Mouse (Mus musculus): ENCODE measurements at regions not wholly inside any gene's neighbourhood (a gene's known extent, or its start where the extent isn't known, plus 50 kb on each side); places are given as distances from the start of the nearest gene placed in this dataset.
A peak's percentile ranks its signal among the peaks of the same experiment; 100 is the strongest.

DNA sequence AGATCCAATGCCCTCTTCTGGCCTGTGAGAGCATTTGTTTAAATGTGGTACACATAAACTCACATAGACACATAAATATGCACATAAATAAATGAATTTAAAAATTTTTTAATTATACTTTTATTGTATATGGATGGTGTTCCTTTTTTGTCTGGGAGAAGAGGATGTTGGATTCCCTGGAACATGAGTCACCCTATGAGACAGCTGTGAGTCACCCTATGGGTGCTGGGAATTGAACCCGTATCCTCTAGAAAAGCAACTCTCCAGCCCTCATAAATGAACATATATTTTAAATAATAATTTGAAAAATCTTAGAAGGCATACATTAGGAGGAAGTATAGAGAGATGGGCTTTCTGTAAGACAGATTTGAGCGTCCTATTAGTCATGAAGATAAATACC is 76.1 kb upstream of the Dynlt3 start:
- DNase-seq (ENCODE audit: low spot score in 2 of 2): no peak

DNA sequence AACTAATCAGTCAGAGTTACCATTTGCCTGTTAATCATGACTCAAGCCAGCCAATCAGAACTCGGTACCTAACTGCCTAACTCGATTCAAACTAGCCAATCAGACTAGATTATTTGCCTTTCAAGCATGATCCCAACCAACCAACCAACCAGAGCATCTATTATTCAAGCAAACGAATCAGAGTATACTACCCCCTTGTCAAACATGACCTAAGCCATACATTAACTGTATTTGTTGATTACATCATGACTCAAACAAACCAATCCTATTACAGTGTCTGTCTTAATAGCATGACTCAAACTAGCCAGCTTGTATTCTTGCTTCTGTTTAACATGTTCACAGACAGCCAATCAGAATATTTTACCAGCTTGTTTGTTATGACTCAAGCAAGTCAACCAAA is 79.7 kb upstream of the Dynlt3 start:
- no peak for DNase-seq (ENCODE audit: low spot score in 2 of 2)

DNA sequence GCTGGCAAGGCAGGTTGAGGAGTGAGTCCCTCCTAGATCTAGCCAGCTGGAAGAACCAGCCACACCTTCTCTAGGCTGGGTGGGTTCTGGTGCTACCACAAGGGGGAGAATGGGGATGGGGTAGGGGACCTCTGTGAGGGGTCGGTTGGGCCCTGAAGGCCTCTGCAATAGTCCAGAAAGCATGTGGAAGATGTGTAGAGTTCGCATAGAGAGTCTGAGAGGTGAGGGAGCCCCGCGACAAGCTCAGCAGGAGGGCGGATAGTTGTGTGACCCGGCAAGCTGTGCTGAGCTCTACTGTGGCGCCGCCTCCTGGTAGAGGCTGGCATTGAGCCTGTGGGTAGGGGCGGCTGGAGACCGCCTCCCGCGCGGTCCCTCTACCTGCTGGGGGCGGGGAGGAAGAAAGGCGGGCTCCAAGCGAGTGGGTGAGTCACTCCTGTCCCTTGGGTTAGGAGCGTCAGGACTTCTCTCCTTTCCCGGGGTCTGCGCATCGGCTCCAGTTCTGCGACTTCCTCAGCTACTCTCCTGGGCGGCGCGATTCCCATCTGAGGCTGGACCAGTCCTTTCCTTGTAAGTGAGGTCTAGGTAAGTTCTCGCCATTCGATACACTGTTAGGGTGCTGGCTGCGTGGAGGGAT is 84.6 kb upstream of the Dynlt3 start:
- DNase-seq (ENCODE audit: low spot score in 2 of 2): peak; percentile 25 to 37

DNA sequence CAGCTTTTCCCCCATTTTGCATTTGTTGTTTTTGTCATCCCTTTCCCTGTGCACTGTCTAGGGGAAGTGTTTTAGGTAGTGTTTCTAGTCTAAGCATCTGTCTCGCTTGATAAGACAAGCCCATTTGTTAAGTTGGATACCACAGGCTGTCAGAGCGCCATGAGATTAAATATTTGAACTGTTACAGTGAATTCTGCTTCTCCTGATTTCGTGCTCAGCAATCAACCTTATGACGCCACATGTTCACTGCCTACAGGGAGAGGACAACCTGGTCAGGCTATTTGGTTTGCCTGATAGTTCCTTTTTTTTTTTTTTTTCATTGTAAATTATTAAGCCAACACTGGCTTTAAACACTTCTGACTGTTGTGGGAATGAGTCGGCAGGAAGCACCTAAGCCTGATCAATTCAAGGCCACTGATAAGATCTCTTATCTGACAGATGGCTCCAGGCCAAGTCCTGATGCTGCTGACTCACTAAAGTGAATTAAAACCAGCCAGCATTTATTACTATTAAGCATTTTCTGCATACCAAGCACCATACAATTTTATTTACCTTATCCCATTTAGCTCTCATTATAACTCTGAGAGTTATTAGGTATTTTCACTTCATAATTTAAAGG is 90.3 kb upstream of the Dynlt3 start:
- DNase-seq (ENCODE audit: low spot score in 2 of 2): no peak

DNA sequence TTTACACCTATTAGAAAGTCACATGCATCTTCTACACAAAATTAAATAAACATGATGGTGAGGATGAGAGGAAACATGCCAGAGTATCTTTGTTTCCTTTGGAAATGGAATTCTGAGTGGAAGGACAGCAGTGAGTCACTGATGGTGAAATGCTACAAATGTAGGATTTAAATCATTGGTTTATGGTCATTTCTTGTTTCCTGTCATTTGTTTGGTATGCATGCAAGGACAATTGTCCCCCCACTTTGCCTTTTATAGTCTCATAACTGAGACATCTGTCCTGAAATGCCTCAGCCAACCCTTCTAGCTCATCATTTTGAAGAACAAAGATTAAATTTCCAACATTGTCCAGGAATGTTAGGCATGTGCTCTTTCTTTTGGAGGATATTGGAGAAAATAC is 77.2 kb upstream of the Hypm start:
- DNase-seq (ENCODE audit: low spot score in 2 of 2): no peak

DNA sequence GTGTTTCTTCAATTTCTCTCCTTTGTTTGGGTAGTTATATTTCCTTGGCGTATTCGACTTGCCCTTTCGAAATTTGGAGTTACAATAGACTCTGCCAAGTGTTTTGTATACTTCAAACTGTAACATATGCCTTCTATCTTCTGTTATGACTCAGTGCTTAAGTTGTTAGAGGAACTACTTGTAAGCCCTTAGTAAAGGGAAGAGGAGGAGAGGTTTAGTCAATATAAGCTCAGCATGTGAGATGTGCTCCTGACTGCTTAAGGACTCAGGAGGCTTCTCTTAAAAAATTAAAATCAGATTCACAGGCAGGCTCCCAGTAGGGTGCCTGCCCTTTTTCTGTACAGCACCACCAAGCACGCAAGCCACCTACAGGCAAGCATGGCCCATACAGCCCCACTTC is 69.2 kb upstream of the Hypm start:
- no peak for DNase-seq (ENCODE audit: low spot score in 2 of 2)

DNA sequence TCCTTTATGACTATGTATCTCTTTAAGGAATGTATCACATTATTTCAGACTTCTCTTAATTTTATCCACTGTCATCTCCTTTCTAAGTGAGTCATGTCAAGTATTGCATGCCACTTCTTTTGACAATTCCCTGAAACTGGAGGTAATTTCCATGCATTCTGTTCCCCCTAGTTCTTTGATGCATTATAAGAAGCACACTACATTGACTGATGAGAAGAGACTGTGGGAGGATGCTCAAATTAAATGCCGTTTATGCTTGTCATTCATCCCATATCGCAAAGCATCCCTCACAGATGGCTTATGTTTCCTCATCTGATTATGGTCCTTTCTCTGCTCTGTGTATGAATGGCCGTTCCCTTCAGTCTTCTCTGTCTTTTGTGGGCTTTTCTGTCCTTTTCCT is 57.2 kb upstream of the Hypm start:
- DNase-seq (ENCODE audit: low spot score in 2 of 2): no peak

Data from right cerebral cortex, adult 2 months (tissue).